Mouse (Mus musculus) cortical plate, adult 2 months (tissue): ENCODE results near the gene Baz2b. TPM values are rescaled to one million over a fixed set of nuclear protein-coding genes. Genes with fewer than 3 reads are reported as not detected.

ENCODE experiments used
- H3K27ac ChIP-seq: fragments of 200-500 bp; 2 replicates; pipeline ENCODE4 v1.5.1; 2012; ENCODE audit warnings: low read length, control low read depth, inconsistent platforms; ENCODE audit not compliant: insufficient read depth
- H3K4me1 ChIP-seq: fragments of 200-500 bp; 2 replicates; pipeline ENCODE4 v1.6.1; 2011; ENCODE audit warnings: low read length; ENCODE audit not compliant: control insufficient read depth, insufficient read depth
- H3K4me3 ChIP-seq: fragments of 200-500 bp; 2 replicates; pipeline ENCODE4 v1.5.1; 2011; ENCODE audit warnings: mild to moderate bottlenecking, low read length, control low read depth; ENCODE audit not compliant: insufficient read depth
- CTCF ChIP-seq: fragments of 200-500 bp; IDR thresholded peaks from 2 replicates; pipeline ENCODE4 v1.5.1; 2011; ENCODE audit warnings: mild to moderate bottlenecking, control low read depth, low read length; ENCODE audit not compliant: insufficient read depth; ENCODE audit errors: extremely low read depth
- POLR2A ChIP-seq: fragments of 200-500 bp; IDR thresholded peaks from 2 replicates; pipeline ENCODE4 v1.6.1; 2011; ENCODE audit warnings: mild to moderate bottlenecking, low read length, control low read depth; ENCODE audit not compliant: insufficient read depth; ENCODE audit errors: extremely low read depth
- polyA plus RNA-seq: library from polyadenylated mRNA; depleted of rRNA; stranded (reverse); fragments of >200 nt; gene quantifications from 2 replicates; pipeline ENCODE4 v1.2.3, GENCODE M21; 2012

Baz2b gene
- polyA plus RNA-seq, 1 experiment, result 26.5 TPM

DNA sequence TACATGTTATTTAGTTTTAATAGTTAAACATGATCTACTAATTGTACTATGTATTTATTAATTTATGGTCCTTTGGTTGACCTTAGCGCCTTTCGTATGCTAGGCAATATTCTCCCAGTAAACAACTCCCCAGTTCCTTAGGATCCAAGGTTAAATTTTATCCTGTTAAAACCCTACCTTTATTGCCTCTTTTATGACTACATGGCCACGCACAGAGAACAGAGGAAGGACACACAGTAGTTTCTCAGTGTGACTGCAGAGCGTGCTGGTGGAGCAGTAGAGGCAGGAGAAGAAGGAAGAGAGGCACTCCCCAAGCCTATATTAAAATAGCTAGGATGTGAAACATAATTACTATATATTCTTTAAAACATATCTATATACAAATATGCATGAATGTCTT lies 5.9 kb downstream of the Baz2b start:
- Histone ChIP-seq H3K4me1 (peaks cover 5% of the 10 kb centered on the region), H3K27ac (no peak overlapping the region), H3K4me3 (no peak overlapping the region)
- no peak for TF ChIP-seq CTCF
- TF ChIP-seq POLR2A, result no peak

DNA sequence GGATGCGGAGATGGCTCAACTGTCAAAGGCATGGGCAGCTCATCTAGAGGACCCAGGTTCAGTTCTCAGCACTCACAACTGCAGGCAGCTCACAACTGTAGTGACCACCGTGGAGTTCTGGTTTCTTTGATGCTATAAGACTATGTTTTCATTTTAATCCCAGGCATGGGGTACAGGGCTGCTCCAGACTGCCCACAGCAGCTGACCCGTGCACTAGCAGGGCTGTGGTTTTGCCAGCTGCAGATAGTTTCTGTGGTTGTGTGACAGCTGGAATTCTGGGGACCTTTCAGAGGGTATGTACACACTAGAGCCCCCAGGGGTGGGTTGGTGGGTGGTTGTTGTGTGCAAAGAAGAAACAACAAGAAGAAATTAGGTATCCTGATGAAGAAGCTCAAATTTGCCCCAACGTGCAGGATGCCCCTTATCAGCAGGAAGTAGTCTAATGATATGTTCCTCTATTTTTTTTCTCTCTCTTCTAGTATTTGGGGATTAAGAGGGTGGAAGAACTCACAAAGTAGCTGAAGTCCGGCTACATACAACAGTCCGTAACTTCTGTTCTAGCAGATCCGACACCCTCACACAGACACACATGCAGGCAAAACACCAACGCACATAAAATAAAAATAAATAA lies 6.6 kb downstream of the Baz2b start:
- Histone ChIP-seq H3K4me3 (no peak overlapping the region), H3K4me1 (peaks cover 2% of the 10 kb centered on the region), H3K27ac (no peak overlapping the region)
- TF ChIP-seq CTCF (no peak), POLR2A (no peak)

DNA sequence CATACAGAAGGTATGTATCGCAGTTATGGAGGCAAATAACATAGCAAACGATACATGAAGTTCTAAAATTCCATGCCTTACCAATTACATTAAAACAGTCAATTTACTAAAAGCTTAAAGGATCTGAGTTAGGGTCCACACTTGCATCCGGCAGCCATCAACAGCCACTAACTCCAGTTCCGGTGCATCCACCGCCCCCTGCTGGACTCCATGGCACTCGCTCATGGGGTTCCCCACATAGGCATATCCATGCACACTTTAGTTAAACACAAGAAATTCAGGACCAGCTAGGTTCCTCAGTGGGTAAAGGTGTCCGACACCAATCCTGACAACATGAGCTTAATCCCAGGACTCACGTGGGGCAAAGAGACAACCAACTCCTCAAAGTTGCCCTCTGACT lies 9.0 kb downstream of the Baz2b start:
- Histone ChIP-seq H3K4me1 (no peaks in the 10 kb centered on the region), H3K4me3 (no peak overlapping the region), H3K27ac (no peak overlapping the region)
- TF ChIP-seq CTCF, result peak; percentile 43
- no peak for TF ChIP-seq POLR2A

DNA sequence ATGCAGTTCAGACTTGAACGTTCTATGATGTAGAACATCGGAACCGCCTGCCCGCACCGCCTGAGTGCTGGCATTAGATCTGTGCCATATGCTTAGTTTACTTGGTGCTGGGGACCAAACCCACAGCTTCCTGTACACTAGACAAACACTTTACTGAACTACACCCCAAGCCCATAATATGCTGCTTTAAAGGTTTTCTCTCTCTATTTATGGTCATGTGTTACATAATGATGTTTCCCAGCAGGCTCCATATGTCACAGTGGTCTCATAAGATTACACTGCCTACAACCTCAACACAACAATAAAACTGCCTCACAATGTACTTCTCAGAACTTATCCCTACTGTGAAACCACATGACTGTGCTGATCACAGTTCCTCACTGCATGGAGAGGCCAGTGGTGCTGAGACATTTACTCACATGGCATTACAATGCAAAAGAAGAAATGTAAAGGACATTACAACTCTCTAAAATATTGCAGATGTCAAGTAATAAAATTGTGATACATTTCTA lies 9.5 kb downstream of the Baz2b start:
- no peak overlapping the region for H3K27ac ChIP-seq
- no peak overlapping the region for H3K4me3 ChIP-seq
- H3K4me1 ChIP-seq, result no peaks in the 10 kb centered on the region
- TF ChIP-seq POLR2A (no peak), CTCF (no peak)

DNA sequence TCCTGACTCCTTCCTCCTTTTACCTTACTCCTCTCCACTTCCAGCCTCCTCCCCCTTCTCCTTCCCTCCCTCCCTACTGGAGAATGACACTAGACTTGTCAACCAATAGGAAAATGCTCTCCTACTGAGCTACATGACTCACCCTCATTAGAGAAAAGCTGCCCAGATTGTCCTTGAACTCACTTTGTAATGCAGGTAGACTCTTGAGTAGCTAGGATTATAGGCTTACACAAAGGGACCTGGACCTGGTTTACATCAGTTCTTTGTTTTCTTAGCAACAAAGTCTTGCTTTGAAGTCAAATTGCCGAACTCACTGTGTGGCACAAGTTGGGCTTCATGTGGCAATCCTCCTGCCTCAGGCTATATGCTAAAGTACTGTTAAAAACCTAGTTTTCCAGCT lies 12.8 kb downstream of the Baz2b start:
- TF ChIP-seq CTCF (no peak), POLR2A (no peak)
- no peaks in the 10 kb centered on the region for H3K4me1 ChIP-seq
- no peak overlapping the region for H3K27ac ChIP-seq
- H3K4me3 ChIP-seq, result no peak overlapping the region

DNA sequence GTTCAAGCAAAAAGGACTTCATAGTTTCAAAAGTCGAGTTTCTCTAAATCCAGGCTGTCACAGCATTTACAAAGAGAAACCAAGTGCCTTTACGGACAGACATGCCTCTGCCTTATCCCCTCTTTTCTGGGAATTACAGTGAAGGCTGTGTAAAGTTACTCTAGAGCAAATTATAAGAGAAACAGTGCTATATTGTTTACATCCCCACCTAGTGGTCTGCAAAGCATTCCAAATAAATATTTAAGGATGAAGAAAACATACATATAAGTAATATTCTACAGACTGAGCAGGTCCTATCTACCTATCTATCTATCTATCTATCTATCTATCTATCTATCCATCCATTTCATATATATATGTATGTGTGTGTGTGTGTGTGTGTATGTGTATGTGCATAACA lies 27.9 kb downstream of the Baz2b start:
- H3K4me3 ChIP-seq, result no peak overlapping the region
- no peaks in the 10 kb centered on the region for H3K4me1 ChIP-seq
- no peak overlapping the region for H3K27ac ChIP-seq
- TF ChIP-seq POLR2A (no peak), CTCF (no peak)

DNA sequence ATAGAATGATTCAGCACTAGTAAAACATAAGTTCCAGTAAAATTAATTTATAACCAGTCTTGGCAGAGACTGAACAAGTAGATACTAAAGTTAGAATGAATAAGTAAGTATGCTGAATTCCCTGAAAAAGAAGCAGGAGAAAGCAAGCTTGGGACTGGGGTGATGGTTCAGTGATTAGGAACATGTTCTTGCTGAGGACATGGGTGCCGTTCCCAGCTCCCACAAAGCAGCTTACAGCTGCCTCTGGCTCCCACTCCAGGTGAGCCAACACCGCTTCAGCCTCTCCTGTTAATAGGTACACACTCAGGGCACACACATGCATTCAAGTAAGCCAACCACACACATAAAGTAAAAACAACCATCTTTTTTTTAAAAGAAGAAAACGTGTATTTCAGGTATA lies 32.1 kb downstream of the Baz2b start:
- no peaks in the 10 kb centered on the region for H3K4me1 ChIP-seq
- H3K27ac ChIP-seq, result no peak overlapping the region
- no peak overlapping the region for H3K4me3 ChIP-seq
- TF ChIP-seq CTCF, result no peak
- TF ChIP-seq POLR2A, result no peak

DNA sequence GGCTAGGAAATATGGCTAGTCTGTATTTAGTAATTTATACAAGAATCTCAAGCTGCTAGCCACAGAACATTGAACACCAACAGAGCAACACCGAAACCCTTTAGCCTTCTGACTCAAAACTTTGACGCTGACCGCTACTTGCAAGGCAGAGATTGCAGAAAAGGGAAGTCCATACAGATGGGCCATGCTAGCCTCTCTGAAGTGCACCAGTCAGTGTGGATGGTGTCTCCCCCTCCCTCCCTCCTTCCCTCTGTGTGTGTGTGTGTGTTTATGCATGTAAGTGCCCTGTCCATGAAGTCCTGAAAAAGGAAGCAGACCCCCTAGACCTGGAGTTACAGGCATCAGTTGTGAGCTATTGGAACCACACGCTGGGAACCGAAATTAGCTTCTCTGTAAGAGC lies 33.6 kb downstream of the Baz2b start:
- TF ChIP-seq POLR2A (no peak), CTCF (no peak)
- H3K27ac ChIP-seq, result no peak overlapping the region
- no peaks in the 10 kb centered on the region for H3K4me1 ChIP-seq
- no peak overlapping the region for H3K4me3 ChIP-seq

DNA sequence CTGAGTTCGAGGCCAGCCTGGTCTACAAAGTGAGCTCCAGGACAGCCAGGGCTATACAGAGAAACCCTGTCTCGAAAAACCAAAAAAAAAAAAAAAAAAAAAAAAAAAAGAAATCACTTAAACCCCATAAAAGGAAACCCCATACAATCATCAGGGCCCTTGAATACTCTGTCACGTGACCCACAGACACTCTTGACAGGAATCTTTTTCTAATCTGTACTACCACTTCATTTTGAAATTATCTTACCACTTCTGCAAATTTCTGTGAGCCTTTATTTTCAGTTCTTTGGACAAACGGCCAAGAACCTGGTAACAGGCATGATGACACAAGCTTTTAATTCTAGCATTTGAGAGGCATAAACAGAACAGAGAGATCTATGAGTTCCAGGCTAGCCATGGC lies 34.6 kb downstream of the Baz2b start:
- Histone ChIP-seq H3K27ac (no peak overlapping the region), H3K4me1 (no peaks in the 10 kb centered on the region), H3K4me3 (no peak overlapping the region)
- TF ChIP-seq POLR2A, result no peak
- TF ChIP-seq CTCF, result no peak

DNA sequence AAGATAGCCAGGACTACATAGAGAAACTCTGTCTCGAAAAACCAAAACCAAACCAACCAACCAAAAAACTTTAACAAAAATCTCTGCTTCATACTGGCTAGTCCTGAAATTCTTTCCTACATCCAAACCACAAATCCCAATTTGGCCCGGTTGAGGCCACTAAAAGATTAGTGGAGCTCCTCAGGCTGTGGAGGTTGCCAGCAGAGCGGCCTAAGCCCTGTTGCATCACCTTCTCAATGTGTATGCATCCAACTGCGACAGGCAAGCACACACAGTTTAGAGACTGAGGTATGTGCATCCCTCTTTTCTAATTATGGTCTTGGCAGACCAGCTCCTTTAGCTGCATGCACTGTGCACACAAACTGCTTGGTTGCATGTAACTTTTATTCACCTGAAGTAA lies 36.0 kb downstream of the Baz2b start:
- TF ChIP-seq CTCF (no peak), POLR2A (no peak)
- Histone ChIP-seq H3K4me1 (no peaks in the 10 kb centered on the region), H3K4me3 (no peak overlapping the region), H3K27ac (no peak overlapping the region)
